Mouse (Mus musculus): Measurements from ENCODE around the gene Ccl25.

Ccl25 gene

DNA sequence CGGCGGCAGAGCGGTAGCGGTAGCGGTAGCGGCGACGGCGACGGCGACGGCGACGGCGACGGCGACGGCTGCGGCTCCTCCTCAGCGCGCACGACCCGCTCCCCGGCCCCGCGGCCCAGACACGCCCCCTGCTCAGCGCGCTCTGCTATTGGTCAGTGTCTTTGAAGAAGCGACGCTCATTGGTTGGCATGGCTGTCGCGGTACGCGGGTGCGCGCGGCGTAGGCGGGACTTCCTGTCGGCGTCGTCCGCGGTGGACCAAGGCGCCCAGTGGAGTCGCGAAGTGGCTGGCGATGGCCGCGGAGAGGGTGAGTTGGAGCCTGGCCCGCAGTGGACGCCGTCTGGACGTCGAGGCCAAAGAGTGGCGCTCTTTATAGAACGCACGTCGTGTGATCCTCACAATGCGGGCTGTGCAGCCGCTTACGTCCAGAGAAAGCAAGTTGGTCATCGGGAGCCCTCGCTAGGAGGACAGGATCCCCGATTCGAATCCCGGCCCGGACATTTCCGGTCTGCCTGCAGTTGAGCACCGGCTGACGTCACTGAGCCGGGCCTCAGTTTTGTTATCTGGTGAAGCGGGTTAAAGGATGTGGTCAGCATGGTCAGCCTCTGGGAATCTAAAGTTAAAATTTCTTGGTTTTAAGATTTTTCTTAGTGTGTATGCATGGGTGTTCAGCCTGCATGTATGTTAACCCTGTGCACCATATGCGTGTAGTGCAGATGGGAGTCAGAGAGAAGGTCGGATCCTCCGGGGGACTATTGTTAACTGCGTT, at the start of gene Ccl25, which contains the start of gene Elavl1:
TSS of gene Ccl25 (plus strand) at position 228 of the 768 bp plus-strand sequence.
TSS of gene Elavl1 (minus strand) at position 431 of the 768 bp plus-strand sequence.
- DNase-seq (ENCODE audit: low read depth): peak; percentile 95

DNA sequence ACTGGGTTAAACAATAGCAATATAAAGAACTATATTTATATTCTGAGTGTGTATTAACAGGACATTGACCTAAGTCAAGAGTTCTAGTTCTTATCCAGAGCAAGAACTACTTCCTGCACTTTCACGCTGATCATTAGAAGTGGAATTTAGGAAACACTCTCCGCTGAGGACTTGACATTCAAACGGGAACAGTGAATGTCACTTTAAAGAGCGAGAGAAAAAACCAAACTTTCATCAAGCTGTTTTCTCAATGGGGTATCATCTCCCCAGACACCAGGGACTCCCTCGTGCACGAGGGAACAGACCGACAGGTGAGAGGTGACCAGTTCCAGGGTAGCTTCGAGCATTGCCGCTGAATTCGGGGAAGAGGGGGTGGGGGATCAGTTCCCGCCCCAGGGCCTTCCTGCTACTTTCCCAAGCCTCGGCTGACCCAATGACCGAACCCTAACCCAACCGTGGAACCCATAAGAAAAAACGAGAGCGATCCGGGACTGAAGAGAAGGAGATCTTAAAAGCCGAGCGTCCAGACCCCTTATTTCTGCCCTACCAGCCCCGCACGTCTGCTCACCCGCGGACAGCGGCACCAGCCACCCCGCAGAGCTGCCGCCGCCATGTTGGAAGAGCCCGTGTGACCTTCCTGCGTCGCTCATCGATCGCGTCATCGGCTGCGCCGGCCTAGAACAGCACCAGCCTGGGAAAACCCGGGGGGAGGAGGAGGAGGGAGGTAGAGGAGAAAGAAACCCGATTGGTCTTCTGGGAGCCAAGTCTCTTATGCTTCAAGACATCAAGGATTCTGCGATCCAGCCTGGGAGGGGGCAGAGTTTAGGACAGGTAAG, 49.5 kb upstream of the Ccl25 start, which contains the start of gene Timm44:
TSS of gene Timm44 (minus strand) at position 639 of the 836 bp plus-strand sequence.
- peak; percentile 96 for DNase-seq (ENCODE audit: low read depth)

DNA sequence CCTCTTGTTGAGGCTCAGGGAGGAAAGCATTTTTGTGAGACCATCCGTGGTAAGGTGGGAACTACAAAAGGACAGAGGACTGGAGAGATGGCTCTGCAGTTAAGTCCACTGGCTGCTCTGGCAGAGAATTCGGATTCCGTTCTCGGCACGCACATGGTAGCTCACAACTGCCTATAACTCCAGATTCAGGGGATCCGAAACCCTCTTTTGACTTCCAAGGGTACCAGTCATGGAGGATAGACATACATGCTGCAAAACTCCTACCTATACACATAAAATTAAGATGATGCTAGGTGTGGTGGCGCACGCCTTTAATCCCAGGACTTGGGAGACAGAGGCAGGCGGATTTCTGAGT, 48.9 kb upstream of the Ccl25 start:
- DNase-seq (ENCODE audit: low read depth): no peak

DNA sequence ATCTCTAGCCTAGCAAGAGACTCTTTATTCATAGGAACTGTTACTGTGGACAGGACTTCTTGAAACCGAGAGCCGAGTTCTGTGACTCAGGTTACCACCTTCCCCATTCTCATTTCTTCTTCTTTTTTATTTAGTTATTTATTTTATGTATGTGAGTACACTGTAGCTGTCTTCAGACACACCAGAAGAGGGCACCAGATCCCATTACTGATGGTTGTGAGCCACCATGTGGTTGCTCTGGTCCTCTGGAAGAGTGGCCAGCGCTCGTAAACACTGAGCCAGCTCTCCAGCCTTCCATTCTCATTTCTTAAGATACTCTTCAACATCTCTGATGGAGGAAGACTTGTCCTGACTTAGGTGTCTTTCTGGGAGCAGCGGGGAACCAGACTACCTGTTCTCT, 32.3 kb upstream of the Ccl25 start:
- DNase-seq (ENCODE audit: low read depth): no peak

DNA sequence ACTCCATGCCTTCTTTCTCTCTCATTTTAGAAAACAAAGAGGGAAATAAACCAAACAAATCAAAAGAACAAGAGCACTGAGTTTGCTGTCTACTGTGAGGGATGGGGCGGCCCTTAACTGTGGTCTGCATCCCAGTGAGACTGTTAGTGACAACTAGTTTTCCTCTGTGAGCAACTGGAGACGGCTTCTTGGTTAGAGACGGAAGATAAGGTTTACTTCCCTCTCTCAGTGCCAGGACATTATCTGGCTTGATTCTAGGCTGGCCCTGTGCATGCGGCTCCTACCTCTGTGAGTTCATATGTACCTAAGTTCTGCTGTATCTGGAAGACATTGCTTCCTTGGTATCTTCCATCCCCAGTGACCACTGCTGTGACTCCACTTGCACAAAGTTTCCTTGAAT, 27.2 kb upstream of the Ccl25 start:
- no peak for DNase-seq (ENCODE audit: low read depth)

DNA sequence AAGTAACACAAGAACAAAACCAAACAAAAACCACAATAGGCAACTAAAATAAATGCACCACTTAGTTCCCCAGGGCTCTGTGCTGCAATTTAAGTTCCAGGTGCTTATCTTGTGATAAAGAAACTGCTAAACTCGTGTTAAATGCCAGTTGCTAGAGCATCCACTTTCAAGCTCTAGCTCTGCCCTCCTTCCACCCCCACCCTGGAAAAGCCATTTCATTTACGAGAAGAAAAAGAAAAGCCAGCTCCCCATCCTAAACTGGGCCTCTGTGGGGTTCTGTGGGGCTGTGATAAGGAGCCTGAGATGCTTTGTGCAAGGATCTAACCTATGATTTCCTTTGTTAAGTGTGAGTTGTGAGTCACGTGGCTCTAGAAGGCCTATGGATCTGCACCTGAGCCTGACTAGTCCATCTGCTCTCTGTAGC, 20.9 kb upstream of the Ccl25 start:
- DNase-seq (ENCODE audit: low read depth): peak; percentile 33

DNA sequence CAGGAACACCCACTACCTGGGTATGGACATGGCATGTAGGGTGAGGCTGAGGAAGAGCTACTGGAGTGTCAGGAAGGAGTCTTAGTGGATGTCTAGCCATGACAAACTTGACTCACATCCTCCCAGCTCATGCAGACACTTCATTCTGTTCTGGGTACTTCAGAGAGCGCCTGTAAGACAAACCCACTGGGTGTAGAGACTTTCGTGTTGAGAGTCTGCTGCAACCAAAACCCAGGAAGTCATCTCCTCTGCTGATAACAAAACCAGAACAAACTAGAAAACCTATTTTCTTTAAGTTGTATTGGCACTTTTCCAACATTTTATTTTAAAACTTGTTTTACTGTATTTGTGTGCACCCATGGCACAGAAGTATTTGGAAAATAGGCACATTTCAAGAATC, 19.2 kb upstream of the Ccl25 start:
- peak; percentile 92 for DNase-seq (ENCODE audit: low read depth)

DNA sequence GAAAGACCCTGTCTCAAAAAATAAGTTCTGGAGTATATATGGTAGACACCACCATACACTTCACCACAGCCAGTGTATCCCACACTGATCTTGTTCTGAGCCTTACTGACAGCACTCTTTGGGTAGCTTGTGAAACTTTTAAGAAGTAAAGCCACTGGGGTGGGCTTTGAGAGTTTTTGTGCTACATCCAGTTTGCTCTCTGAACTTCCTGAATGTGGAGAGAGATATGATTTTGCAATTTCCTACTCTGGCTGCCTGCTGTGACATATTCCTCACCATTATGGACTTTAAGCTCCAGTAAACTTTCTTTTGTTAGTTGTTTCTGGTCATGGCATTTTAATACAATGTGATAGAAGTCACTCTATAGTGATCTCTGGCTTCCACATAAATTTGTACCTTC, 12.9 kb upstream of the Ccl25 start:
- peak; percentile 84 for DNase-seq (ENCODE audit: low read depth)

DNA sequence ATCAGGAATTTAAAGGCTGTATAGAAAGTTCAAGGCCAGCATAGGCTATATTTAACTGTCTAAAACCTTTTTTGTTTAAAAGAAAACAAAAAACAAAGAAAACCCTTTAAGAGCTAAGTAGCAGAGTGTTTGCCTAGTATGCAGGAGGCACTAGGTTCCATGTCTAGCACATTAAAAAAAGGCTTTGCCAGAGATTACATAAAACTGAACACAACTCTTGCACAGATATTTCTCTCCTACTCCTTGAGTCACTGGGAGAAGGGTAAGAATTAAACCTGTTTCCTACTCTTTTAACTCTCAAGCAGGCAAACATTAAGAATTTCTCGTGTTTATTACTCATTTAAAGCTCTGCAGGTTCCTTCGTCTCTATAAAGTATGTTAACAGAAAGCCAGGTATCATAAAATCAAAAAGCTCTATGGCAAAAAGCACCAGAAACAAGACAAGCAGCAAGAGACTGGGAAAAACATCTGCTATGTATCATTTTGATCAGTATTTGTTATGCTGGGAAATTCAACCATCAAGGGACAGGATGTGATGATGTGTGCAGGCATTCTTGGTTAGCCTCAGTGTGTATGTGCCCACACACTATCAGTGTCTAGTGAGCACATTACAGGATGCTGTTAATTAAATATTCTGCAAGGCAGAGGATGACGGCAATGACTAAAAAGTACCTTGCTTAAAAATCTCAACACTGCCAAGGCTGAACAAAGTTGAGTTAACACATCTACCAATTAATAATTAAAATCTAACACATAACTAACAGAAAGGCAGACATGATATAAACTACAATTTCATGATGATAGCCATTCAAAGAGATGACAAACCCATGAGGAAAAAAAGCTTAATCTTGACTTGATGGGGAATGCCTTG, 11.5 kb upstream of the Ccl25 start:
- peak; percentile 75 for DNase-seq (ENCODE audit: low read depth)

DNA sequence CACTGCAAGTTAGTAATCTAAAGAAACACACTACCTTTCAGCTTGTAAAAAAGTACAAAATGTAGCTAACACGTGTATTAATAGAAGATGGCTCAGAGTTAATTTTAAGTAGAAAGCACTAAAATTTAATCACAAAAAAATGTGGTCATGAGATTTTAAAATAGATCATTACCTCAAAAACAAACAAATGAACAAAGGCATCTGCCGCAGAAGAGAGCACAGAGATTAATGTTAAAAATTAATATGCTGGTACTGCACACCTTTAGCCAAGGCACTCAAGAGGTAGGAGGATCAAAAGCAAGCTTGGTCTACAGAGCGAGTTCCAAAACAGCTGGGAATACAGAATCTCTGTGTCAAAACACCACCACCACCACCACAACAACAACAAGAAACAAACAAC, 10.2 kb upstream of the Ccl25 start:
- DNase-seq (ENCODE audit: low read depth): no peak

DNA sequence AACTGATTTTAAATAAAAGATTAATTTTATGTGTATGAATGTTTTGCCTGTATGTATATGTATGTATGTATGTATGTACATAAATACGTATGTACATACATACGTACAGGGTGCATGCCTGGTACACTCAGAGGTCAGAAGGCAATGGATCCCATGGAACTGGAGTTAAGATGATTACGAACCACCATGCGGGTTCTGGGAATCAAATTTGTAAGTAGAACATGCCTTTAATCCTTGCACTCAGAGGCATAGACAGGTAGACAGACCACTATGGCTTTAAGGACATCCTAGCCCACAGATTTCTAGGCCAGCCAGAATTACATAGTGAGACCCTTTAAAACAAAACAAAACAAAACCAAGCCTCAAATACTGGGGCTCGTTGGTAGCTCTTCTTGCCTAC, 6.9 kb upstream of the Ccl25 start:
- DNase-seq (ENCODE audit: low read depth): no peak

DNA sequence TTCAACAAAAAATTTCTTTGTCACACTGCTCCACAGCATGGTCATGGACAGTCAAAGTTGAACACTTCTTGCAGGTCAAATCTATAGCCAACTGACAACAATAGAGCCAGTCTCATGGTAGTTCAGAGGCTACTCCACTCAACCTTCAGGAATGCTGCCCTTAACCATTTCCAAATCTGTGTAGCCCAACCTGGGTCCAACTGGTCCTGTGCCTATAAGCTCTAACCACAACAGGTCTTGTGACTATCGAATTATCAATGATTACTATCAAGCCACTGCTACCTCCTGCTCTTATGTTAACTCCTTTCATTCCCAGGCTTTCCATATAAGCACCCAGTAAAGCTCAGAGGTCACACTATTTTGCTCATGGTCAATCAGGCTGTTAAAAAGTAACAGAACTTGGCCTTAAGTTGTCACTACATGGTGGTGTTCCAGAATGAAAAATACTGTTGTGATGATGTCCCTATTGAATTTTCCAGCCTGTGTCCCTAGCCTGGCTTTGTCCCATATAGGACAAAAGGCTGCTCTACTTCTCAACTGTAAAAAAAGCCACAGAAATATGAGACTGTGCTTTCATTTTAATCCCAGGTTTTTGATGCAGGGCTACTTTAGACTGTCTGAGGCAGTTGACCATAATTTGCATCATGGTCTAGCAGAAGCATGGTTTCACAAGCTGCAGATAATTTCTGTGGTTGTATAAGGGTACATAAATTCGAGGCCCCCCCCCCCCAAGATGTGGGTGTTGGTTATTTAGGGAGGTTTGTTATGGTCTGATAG, 6.0 kb upstream of the Ccl25 start:
- DNase-seq (ENCODE audit: low read depth): peak; percentile 66

DNA sequence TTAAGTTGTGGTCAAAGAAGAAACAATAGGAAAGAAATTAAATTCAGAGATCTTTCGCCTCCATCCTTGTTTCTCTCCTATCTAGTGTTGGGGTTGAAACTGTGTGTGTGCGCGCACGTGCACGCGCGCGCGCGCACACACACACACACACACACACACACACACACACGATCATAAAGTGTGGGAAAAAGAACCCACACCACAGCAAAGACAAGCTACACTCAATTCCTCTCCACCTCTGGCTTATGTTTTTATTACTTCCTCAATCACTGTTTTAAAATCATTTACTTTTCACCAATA, 5.5 kb upstream of the Ccl25 start:
- DNase-seq (ENCODE audit: low read depth): no peak

DNA sequence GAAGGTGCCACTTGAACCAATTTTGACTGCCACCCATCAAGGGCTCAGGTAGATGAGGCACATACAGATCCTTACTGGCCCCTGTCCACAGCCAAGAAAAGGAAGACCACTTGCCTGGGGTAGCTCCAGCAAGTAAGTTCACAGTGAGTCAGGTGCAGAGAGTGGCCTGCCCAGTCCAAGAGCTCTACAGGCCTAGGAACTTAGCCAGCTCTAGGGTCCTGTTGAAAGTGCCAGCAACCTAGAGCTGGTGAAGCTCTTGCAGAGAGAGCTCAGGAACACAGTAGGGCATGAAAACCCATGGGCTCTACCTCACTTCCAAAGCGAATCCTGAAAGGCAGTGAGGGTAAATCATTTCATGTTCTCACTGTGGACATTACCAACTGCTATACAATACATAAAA, 4.6 kb upstream of the Ccl25 start:
- no peak for DNase-seq (ENCODE audit: low read depth)

DNA sequence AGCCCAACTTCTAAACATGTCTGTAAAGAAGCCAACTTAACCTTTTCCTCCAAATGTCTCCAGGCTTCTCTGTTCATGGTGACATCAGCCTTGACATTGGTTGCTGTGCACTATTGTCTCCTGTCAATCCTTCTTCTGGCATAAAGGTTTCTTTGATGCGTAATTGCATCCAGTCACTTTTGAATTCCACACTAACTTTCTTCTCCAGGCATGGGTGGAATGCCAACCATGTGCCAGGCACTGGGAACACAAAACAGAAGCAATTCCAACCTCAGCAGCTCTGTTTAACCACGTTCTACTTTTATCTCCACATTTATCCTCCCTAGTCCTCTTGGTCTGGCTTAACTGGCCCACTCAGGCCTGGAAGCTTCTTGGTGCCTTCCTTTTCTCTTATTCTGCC, 4.0 kb upstream of the Ccl25 start:
- DNase-seq (ENCODE audit: low read depth): no peak

DNA sequence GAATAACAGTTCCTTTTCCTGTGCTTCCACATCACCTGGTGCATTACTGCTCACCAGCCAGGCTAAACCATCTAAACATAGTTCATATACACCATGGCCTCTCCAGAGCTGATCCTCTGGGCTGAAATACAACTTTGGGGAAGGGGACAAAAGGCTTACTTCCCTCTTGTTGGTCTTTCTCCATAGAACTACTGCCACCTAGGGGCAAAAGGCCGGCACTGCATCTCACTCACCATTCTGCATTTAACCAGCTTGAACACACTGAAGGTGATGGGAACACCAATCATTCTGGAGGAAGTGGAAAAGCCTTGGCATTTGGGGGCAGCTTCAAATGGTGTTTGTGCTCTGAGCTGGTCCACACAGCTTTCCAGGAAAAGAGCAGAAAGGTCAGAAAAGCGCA, 2.5 kb upstream of the Ccl25 start:
- DNase-seq (ENCODE audit: low read depth): peak; percentile 89

DNA sequence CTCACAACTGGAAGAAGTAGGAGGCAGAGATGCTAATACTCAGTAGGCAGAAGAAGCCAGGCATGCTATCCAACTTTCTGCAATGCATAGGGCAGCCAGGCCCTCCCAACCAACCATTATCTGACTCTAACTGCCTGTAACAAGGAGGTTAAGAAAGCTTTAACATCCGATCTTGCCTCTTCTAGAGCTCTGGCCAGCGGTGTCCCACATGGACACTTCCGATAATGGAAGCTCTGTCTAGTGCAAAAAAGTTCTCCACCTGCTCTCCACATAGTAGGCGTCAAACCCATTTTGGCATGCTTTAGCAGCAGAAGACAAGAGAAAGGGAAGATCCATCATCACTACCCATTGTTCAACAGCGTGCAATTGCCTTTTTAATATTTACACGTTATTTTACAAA, 1.1 kb upstream of the Ccl25 start:
- no peak for DNase-seq (ENCODE audit: low read depth)

DNA sequence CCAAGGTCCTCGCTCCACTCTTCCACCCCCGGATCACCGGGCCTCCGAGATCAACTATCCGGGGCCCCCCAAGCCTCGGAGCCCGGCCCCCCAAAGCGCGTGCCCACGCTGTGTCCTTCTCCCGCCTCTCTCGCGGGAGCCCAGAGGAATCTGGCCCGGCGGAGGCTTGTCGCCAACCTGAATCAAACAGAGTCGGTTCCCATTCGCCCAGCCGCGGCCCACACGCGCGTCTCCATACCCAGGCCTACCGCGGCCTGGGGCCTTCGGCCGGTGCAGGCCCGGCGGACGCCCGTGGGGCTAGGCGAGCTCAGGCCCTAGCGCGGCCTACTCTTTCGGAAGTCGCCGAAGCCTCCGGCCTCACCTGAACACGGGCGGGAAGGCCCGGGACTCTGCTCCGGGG, 485 bp upstream of the Ccl25 start:
- DNase-seq (ENCODE audit: low read depth): peak; percentile 41

DNA sequence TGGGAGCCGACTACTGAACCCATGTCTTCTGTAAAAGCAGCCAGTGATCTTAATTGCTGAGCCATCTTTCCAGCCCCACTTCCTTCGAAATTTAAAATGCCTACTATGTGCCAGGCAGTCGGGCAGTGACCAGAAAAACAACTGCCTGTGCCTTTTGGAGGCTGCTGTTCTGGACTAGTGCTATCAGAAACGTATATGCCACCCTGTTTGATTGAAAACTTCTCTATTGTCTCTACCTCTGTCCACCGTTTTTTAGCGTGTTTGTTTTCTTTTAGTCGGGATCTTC, 684 bp downstream of the Ccl25 start:
- no peak for DNase-seq (ENCODE audit: low read depth)

DNA sequence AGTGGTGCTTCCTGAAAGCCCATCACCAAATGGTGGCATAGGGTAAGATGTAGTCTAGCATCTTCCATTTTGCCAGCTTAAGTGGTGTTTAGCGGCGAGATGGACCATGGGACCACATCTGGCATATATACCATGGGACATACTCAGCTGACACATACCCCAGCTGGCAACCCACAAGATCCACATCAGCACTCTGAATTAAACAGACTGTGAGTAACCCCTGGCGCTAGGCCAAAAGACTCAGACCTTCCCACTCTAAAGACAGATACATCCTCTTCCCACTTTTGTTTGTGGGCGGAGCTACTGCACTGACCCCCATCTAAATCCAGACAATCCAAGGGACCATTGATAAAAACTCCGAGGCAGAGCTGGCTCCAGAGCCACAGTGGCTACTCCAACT, 4.0 kb downstream of the Ccl25 start:
- peak; percentile 57 for DNase-seq (ENCODE audit: low read depth)

DNA sequence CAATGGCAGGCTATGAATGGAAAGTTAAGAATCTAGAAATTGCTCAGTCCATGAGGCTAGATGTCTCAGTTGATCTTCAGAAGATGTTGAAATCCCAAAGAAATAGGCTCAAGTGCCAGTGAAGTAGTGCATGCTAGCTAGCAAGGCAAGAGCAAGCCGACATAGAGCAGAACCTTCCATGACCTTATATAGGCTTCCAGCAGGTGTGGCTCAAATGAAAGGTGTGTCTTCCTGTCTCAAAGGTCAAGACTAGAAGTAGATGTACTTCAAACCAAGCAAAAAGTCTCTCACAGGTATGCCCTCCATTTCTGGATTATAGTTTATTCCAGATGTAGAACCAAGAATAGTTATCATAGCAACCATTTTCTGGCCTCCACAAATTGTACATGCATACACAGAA, 9.0 kb downstream of the Ccl25 start:
- no peak for DNase-seq (ENCODE audit: low read depth)

DNA sequence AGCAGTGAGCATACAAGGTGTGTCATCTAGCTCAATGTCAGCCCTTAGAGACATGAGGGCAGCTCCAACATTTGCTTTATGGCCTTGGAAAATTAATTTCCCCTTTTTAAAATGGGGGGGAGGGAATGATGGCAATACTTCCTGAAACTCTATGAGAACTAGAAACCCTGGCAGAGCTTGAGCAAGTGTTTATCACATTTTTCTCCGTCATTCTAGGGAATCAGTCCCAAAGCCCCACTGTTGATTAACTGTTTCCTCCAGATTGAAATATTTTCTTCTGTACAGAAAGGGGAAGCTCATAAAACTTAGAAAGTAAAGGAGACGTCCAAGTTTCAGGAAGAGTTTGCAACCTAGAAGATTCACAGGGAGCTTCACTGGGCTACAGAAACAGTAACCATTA, 10.7 kb downstream of the Ccl25 start:
- DNase-seq (ENCODE audit: low read depth): no peak
